Mouse (Mus musculus) megakaryocyte, embryonic 14.5 days (primary cell): ENCODE data around the gene Tmem208. TPM values are rescaled to one million over a fixed set of nuclear protein-coding genes. Genes with fewer than 3 reads are reported as not detected.

Experiments
- H3K27me3 ChIP-seq: replicated peaks from 2 replicates; pipeline ENCODE3; 2012; ENCODE audit warnings: inconsistent platforms
- H3K36me3 ChIP-seq: replicated peaks from 2 replicates; pipeline ENCODE3; 2012; ENCODE audit warnings: low read length, inconsistent platforms, mixed read lengths
- H3K4me1 ChIP-seq: 2 replicates; pipeline ENCODE4 v1.6.1; 2012; ENCODE audit warnings: inconsistent platforms
- H3K4me3 ChIP-seq: replicated peaks from 2 replicates; pipeline ENCODE3; 2012; ENCODE audit warnings: moderate library complexity, mild to moderate bottlenecking, inconsistent platforms
- H3K9me3 ChIP-seq: 2 replicates; pipeline ENCODE4 v1.6.1; 2012; ENCODE audit warnings: inconsistent platforms
- FLI1 ChIP-seq: IDR thresholded peaks from 2 replicates; pipeline ENCODE4 v1.6.1; 2012; ENCODE audit warnings: low read length, inconsistent platforms, mixed read lengths
- GATA1 ChIP-seq: IDR thresholded peaks from 3 replicates; pipeline ENCODE4 v1.6.1; 2012; ENCODE audit warnings: mixed read lengths, low read length, inconsistent platforms, borderline replicate concordance
- polyA plus RNA-seq: library from polyadenylated mRNA; stranded (reverse); fragments of >175 nt; gene quantifications from 2 replicates; pipeline ENCODE4 v1.2.3, GENCODE M21; 2012; ENCODE audit warnings: low replicate concordance; ENCODE audit not compliant: insufficient read depth

Tmem208 gene
- polyA plus RNA-seq, 1 experiment: 61.6 TPM

DNA sequence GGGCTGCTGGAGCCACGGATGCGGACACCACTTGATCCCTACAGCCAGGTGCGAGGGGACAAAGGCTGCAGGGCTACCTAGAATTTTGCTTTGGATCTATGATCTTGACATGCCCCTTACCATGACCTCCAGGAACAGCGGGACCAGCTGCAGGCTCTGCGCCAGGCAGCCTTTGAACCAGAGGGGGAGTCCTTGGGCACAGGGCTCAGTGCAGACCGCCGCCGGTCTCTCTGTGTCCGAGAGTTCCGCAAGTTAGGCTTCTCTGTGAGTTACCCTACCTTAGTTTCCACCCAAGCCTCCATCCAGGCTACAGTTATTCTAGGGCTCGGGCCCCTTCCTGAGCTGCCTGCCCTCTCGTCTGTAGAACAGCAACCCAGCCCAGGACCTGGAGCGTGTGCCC is 18.5 kb upstream of the Tmem208 start:
- no peak for TF ChIP-seq FLI1
- Histone ChIP-seq H3K4me1 (peaks cover 95% of the 10 kb centered on the region), H3K27me3 (no peaks in the 10 kb centered on the region), H3K9me3 (no peaks in the 10 kb centered on the region), H3K36me3 (peaks cover 92% of the 10 kb centered on the region), H3K4me3 (no peak overlapping the region)

DNA sequence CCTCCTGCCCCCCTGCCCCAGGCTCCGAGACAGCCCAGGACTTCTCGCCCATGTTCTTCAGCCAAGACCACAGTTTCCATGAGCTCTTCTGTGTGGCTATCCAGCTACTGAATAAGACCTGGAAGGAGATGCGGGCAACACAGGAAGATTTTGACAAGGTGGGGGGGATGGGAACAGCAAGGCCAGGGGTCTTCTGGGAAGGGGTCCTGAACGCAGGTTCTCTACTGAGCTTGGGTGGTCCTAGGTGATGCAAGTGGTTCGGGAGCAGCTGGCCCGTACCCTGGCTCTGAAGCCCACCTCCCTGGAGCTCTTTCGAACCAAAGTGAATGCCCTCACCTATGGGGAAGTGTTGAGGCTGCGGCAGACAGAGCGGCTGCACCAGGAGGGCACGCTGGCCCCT is 17.7 kb upstream of the Tmem208 start:
- no peak for TF ChIP-seq FLI1
- no peak for TF ChIP-seq GATA1
- Histone ChIP-seq H3K9me3 (no peaks in the 10 kb centered on the region), H3K27me3 (no peaks in the 10 kb centered on the region), H3K4me1 (peaks cover 95% of the 10 kb centered on the region), H3K4me3 (no peak overlapping the region), H3K36me3 (peaks cover 93% of the 10 kb centered on the region)

DNA sequence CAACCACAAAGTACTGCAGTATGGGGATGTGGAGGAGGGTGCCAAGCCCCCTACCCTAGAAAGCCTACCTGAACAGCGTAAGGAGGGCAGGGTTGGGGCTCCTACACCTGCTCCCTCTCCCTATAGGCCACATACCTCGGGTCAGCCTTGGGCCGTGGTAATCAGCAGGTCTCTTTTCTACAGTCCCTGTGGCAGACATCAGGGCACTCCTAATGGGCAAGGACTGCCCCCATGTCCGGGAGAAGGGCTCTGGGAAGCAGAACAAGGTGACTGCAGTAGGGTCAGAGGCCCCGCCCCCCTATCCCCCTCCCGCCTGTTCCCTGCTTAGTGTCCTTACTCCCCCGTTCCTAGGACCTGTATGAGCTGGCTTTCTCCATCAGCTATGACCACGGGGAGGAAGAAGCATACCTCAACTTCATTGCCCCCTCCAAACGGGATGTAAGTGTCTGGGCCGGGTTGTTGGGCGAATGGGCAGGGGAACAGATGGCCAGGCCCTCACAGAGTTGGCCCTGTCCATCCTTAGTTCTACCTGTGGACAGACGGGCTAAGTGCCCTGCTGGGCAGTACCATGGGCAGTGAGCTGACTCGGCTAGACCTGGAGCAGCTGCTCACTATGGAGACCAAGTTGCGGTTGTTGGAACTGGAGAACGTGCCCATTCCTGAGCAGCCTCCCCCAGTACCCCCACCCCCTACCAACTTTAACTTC is 16.9 kb upstream of the Tmem208 start:
- H3K4me3 ChIP-seq: no peak overlapping the region
- no peaks in the 10 kb centered on the region for H3K9me3 ChIP-seq
- peaks cover 95% of the 10 kb centered on the region for H3K4me1 ChIP-seq
- H3K36me3 ChIP-seq: peaks cover 93% of the 10 kb centered on the region
- TF ChIP-seq FLI1: no peak
- TF ChIP-seq GATA1: no peak
- no peaks in the 10 kb centered on the region for H3K27me3 ChIP-seq

GRCm38 (mm10) chr8:105310118-105310517 is 16.0 kb upstream of the Tmem208 start:
- TF ChIP-seq FLI1 (no peak), GATA1 (no peak)
- no peak overlapping the region for H3K4me3 ChIP-seq
- no peaks in the 10 kb centered on the region for H3K9me3 ChIP-seq
- peaks cover 94% of the 10 kb centered on the region for H3K36me3 ChIP-seq
- no peaks in the 10 kb centered on the region for H3K27me3 ChIP-seq
- H3K4me1 ChIP-seq: peaks cover 95% of the 10 kb centered on the region

DNA sequence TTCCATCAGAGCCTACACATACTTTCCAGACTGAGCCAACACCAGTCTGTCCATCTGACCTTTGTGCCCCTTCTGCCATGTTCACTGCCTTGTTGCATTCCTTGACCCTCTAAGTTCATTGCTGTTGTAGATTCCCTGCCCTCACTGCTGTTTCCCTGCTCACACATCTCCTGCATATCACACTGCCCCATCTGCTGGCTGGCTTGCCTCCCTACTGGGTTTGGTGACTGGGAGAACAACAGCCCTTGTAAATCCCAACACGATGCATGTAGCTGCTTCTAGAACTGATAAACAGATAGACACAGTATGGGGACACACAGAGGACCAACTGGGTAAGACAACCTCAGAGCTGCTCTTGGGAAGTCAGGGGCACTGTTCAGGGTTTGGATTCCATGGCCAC is 14.4 kb upstream of the Tmem208 start:
- Histone ChIP-seq H3K4me3 (peak overlapping the region; percentile 9), H3K36me3 (peaks cover 99% of the 10 kb centered on the region), H3K27me3 (no peaks in the 10 kb centered on the region), H3K9me3 (no peaks in the 10 kb centered on the region), H3K4me1 (peaks cover 95% of the 10 kb centered on the region)
- TF ChIP-seq FLI1 (no peak), GATA1 (no peak)

DNA sequence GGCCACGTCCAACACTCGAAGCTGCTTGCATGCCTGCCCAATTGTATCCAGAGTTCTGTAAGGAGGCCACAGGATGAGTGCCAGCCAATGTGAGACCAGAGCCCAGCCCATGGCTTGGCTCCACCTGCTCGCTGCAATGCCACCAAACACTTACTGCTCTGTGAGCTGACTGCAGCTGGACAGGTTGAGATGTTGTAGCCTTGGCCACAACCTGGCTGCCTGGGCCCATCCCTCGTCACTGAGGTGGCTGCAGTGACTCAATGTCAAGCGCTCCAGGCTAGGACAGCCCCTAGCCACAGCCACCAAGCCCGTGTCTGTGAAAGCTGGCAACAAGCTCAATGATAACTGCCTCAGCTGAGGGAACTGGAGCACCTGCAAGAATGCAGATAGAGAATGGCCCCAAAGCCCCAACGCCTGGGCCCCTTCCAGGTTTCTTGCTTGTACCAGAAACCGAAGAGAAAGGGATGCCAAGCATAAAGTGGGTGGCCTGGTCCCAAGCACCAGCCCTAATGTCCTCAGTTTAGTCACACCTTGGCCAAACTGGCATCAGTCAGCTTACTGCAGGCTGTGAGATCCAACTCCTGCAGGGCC is 13.2 kb upstream of the Tmem208 start:
- Histone ChIP-seq H3K27me3 (no peaks in the 10 kb centered on the region), H3K4me1 (peaks cover 95% of the 10 kb centered on the region), H3K36me3 (peaks cover 99% of the 10 kb centered on the region), H3K9me3 (no peaks in the 10 kb centered on the region), H3K4me3 (peak overlapping the region; percentile 59)
- no peak for TF ChIP-seq FLI1
- TF ChIP-seq GATA1: no peak

GRCm38 (mm10) chr8:105313622-105314402 is 12.3 kb upstream of the Tmem208 start:
- Histone ChIP-seq H3K4me1 (peaks cover 95% of the 10 kb centered on the region), H3K4me3 (no peak overlapping the region), H3K36me3 (peaks cover 99% of the 10 kb centered on the region), H3K27me3 (no peaks in the 10 kb centered on the region), H3K9me3 (no peaks in the 10 kb centered on the region)
- TF ChIP-seq FLI1 (no peak), GATA1 (no peak)

DNA sequence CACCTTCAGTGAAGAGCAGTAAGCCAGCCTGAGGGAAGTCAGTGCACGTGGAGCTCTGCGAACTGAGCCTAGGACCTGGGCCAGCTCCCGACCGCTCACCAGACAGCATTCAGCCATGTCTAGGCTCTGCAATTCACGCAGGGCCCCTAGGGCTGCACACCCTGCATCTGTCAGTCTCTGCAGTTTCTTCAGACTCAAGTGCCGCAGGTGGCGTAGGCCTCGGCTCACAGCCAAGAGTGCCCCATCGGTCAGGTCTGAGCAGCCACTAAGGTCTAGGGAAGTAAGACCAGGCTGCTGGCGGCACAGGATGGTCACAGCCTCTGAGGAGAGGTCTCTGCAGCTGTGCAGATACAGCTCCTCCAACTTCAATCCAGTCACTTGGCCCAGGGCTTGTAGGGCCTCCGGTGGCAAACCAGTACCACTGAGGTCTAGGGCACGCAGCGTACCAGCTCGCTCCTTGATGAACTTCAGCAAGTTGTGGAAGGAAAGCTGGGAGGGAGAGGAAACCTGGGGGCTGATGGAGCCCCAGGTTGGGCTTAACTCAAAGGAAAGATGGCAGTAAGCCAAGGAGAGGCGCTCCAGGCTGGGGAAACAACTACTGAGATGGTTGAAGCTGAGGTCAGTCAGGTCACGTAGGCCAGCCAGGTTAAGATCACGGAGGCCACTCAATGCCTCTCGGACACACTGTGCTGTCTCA is 10.9 kb upstream of the Tmem208 start:
- Histone ChIP-seq H3K36me3 (peaks cover 99% of the 10 kb centered on the region), H3K27me3 (no peaks in the 10 kb centered on the region), H3K9me3 (no peaks in the 10 kb centered on the region), H3K4me1 (peaks cover 95% of the 10 kb centered on the region), H3K4me3 (peak overlapping the region; percentile 14)
- TF ChIP-seq GATA1 (no peak), FLI1 (no peak)

GRCm38 (mm10) chr8:105317941-105318340 is 8.2 kb upstream of the Tmem208 start:
- Histone ChIP-seq H3K9me3 (no peaks in the 10 kb centered on the region), H3K4me3 (peak overlapping the region; percentile 75), H3K27me3 (no peaks in the 10 kb centered on the region), H3K4me1 (peaks cover 99% of the 10 kb centered on the region), H3K36me3 (peaks cover 90% of the 10 kb centered on the region)
- no peak for TF ChIP-seq GATA1
- TF ChIP-seq FLI1: no peak

GRCm38 (mm10) chr8:105318662-105319190 is 7.4 kb upstream of the Tmem208 start:
- H3K4me1 ChIP-seq: peaks cover 99% of the 10 kb centered on the region
- peaks cover 88% of the 10 kb centered on the region for H3K36me3 ChIP-seq
- no peaks in the 10 kb centered on the region for H3K27me3 ChIP-seq

More at GRCm38 (mm10) chr8:105318662-105319190, 7.4 kb upstream of the Tmem208 start:
- TF ChIP-seq GATA1 (no peak), FLI1 (no peak)
- Histone ChIP-seq H3K9me3 (no peaks in the 10 kb centered on the region), H3K4me3 (peak overlapping the region; percentile 88)
